Mouse (Mus musculus) liver, adult 2 months (tissue): ENCODE results near the gene 1520401A03Rik. TPM values are rescaled to one million over a fixed set of nuclear protein-coding genes. Genes with fewer than 3 reads are reported as not detected.

Experiments used
- DNase-seq: peaks from one replicate; pipeline ENCODE4 v3.0.0-alpha.2; 2011; ENCODE audit warnings: low read depth, low spot score; ENCODE audit errors: extremely low read depth
- H3K27ac ChIP-seq: fragments of 200-500 bp; replicated peaks from 2 replicates; pipeline ENCODE4 v1.5.1; 2012; ENCODE audit warnings: low read depth, mild to moderate bottlenecking, control low read depth, inconsistent platforms, low read length; ENCODE audit not compliant: insufficient read depth
- H3K27me3 ChIP-seq: fragments of 200-500 bp; 2 replicates; pipeline ENCODE4 v1.6.1; 2012; ENCODE audit warnings: mild to moderate bottlenecking, moderate library complexity, low read length, inconsistent platforms; ENCODE audit not compliant: control insufficient read depth, insufficient read depth
- H3K36me3 ChIP-seq: fragments of 200-500 bp; 2 replicates; pipeline ENCODE4 v1.6.1; 2012; ENCODE audit warnings: low read length, inconsistent platforms; ENCODE audit not compliant: control insufficient read depth, insufficient read depth
- H3K4me1 ChIP-seq: fragments of 200-500 bp; 2 replicates; pipeline ENCODE4 v1.6.1; 2011; ENCODE audit warnings: low read length; ENCODE audit not compliant: control insufficient read depth, insufficient read depth
- H3K4me3 ChIP-seq: fragments of 200-500 bp; 2 replicates; pipeline ENCODE4 v1.5.1; 2011; ENCODE audit warnings: low read depth, mild to moderate bottlenecking, control low read depth, low read length, moderate library complexity; ENCODE audit not compliant: insufficient read depth
- H3K79me2 ChIP-seq: fragments of 200-500 bp; 2 replicates; pipeline ENCODE4 v1.6.1; 2012; ENCODE audit warnings: inconsistent platforms, mild to moderate bottlenecking, low read length, moderate library complexity; ENCODE audit not compliant: control insufficient read depth, insufficient read depth
- H3K9ac ChIP-seq: fragments of 200-500 bp; 2 replicates; pipeline ENCODE4 v1.6.1; 2012; ENCODE audit warnings: low read depth, mild to moderate bottlenecking, control low read depth, inconsistent platforms, low read length
- CTCF ChIP-seq: fragments of 200-500 bp; IDR thresholded peaks from 2 replicates; pipeline ENCODE4 v1.5.1; 2011; ENCODE audit warnings: low read depth, low read length, control low read depth
- POLR2A ChIP-seq: fragments of 200-500 bp; IDR thresholded peaks from 2 replicates; pipeline ENCODE4 v1.6.1; 2011; ENCODE audit warnings: low read length, control low read depth; ENCODE audit not compliant: insufficient read depth; ENCODE audit errors: extremely low read depth
- WGBS: fragments of 180-500 bp; shearing (Covaris S2); methylation state at CpG from one replicate; pipeline ENCODE4 v1.1.7; 2018; 5-methylcytosine and 5-hydroxymethylcytosine counted together
- polyA plus RNA-seq: library from polyadenylated mRNA; depleted of rRNA; stranded (reverse); fragments of >200 nt; gene quantifications from 2 replicates; pipeline ENCODE4 v1.2.3, GENCODE M21; 2012
- total RNA-seq: library from RNA; depleted of rRNA; stranded (reverse); fragments of >200 nt; gene quantifications from 2 replicates; pipeline ENCODE4 v1.2.3, GENCODE M21; 2014

1520401A03Rik gene
- total and polyA plus RNA-seq, 2 experiments: not detected

DNA sequence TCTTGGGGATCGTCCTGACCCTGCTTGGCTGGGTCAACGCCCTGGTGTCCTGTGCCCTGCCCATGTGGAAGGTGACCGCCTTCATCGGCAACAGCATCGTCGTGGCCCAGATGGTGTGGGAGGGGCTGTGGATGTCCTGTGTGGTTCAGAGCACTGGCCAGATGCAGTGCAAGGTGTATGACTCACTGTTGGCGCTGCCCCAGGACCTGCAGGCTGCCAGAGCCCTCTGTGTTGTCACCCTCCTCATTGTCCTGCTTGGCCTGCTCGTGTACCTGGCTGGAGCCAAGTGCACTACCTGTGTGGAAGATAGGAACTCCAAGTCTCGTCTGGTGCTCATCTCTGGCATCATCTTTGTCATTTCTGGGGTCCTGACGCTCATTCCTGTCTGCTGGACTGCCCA is 41.5 kb downstream of the 1520401A03Rik start:
- WGBS: 43% methylated on average over 10 of the region's 10 CpGs
- Histone ChIP-seq H3K27ac (no peak overlapping the region), H3K36me3 (no peaks in the 10 kb centered on the region), H3K4me1 (0 out of 2 replicates have a peak, but pooled peaks cover 4% of the 10 kb centered on the region), H3K79me2 (no peaks in the 10 kb centered on the region), H3K9ac (no peak overlapping the region), H3K4me3 (no peak overlapping the region), H3K27me3 (peaks cover 15% of the 10 kb centered on the region)
- TF ChIP-seq CTCF: no peak
- no peak for TF ChIP-seq POLR2A
- DNase-seq: no peak

DNA sequence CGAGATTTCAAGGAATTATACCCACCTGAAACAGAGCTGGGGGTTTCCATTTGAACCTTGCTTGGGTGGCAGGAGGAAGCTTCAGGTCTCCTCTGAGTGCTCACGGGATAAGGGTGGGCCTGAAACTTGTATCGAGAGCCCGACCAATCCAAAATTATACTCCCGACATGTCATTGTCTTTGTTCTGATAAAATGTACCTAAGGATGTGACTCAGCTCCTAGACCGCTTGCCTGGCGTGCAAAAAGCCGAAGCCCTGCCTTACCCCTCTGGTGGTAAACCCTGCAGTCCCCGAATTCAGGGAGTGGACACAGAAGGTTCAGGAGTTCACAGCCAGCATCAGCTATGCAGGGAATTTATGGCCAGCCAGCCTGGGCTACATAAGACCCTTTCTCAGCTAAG is 42.2 kb downstream of the 1520401A03Rik start:
- no peaks in the 10 kb centered on the region for H3K79me2 ChIP-seq
- H3K36me3 ChIP-seq: no peaks in the 10 kb centered on the region
- H3K27ac ChIP-seq: no peak overlapping the region
- H3K4me3 ChIP-seq: no peak overlapping the region
- DNase-seq: no peak
- no peak for TF ChIP-seq CTCF
- TF ChIP-seq POLR2A: no peak
- H3K4me1 ChIP-seq: 0 out of 2 replicates have a peak, but pooled peaks cover 4% of the 10 kb centered on the region
- H3K27me3 ChIP-seq: peaks cover 15% of the 10 kb centered on the region
- no peak overlapping the region for H3K9ac ChIP-seq
- 73% methylated on average over 9 of the region's 9 CpGs for WGBS

DNA sequence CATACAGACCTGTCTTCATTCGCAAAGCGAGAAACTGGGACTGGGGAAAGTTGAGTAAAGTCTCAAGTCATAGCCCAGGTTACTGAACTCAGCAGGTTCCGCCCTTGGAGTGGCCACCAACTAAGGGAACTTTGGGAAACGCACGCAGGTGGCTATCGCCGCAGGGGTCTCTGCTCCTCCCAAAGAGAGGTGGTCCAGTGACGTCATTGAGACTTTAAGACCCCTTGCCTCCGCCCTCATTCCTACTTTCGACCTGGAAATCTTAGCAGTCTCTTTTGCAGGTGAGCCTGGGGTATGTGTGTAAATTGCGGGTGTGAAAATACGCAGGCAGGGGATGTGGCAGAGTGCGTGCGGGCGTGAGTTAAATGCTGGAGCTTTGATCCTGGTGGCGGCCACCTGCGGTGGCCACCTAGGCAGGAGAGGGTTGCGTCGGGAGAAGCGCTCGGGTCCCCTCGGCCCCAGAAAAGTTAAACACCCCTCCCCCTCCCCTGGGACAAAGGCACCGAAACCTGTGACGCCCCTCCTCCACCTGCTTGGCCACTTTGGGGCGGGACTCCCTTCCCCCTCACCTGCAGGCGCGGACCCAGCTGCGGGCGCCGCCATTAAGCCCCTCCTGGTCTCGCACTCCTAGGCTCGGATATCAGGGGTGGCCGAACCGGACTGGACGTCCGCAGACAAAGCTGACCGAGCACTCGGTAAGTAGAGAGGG is 43.3 kb downstream of the 1520401A03Rik start, which contains the start of gene Cldn6:
TSS of gene Cldn6 (plus strand) at position 123 of the 709 bp plus-strand sequence.
- peaks cover 15% of the 10 kb centered on the region for H3K27me3 ChIP-seq
- WGBS: 11% methylated on average over 38 of the region's 38 CpGs
- no peak within 1 kb of the TSS for H3K9ac ChIP-seq

DNA sequence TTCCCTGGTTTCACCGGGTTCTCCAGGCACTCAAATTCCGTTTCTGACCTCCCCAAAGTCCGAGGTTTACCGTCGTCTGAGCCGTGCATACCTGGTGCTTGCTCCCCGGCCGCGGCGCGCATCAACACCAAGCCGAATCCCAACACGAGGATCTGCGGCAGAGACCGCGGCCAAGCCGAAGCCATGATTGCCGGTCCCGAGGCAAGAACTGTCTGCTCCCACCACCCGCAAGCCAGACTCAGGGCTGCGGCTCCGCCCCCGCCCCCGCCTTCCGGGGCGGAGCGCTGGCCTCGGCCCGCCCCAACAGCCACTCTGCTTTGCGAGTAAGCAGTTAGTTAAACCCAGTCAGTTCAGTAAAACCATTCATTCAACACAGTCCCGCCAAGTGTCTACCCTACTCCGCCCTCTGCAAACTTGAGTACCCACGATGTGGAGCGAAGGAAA is 45.3 kb downstream of the 1520401A03Rik start, which contains the start of gene Tnfrsf12a:
TSS of gene Tnfrsf12a (minus strand) at position 233 of the 444 bp plus-strand sequence.
- no peaks in the 10 kb centered on the region for H3K36me3 ChIP-seq
- H3K9ac ChIP-seq: peak within 1 kb of the TSS; percentile 75
- under 1% methylated on average over 34 of the region's 34 CpGs for WGBS
- peaks cover 7% of the 10 kb centered on the region; the same call in 1 of the 2 replicates for H3K27me3 ChIP-seq
- peaks cover 12% of the 10 kb centered on the region for H3K4me1 ChIP-seq
- DNase-seq: peak; percentile 67
- peak within 1 kb of the TSS; percentile 72 for H3K4me3 ChIP-seq
- peak within 1 kb of the TSS; percentile 33 for H3K27ac ChIP-seq
- TF ChIP-seq CTCF: no peak
- peak; percentile 95 for TF ChIP-seq POLR2A
- H3K79me2 ChIP-seq: no peaks in the 10 kb centered on the region

More for the DNA sequence above, 43.3 kb downstream of the 1520401A03Rik start, which contains the start of gene Cldn6:
- no peak for TF ChIP-seq POLR2A
- no peak for TF ChIP-seq CTCF
- Histone ChIP-seq H3K36me3 (no peaks in the 10 kb centered on the region), H3K4me1 (peaks cover 9% of the 10 kb centered on the region), H3K27ac (no peak within 1 kb of the TSS), H3K4me3 (no peak within 1 kb of the TSS), H3K79me2 (no peaks in the 10 kb centered on the region)
- DNase-seq: no peak

DNA sequence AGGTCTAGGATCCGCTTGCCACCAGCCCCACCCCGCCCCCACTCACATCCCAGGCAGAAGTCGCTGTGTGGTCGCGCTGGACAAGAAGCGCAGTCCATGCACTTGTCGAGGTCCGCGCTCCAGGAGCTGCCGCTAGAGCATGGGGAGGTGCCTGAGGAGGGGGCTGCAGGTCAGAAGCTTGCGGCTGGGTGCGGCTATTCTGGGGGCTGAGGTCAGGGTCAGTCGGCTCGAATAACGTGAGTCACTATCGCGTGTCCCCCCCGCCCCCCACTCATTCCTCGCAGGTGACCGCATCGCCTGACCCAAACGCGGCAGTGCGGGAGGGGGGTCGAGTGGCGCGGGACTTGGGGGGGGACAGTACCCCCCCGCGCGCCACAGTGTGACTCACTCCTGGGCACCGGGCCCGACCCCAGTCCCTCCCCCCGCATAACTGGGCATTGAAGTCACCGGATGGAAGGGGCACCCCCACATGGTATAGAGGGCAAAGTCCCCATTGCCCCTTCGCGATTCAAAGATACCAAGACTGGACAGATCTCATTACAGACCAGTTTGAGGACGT is 46.0 kb downstream of the 1520401A03Rik start:
- H3K4me1 ChIP-seq: peaks cover 12% of the 10 kb centered on the region
- H3K79me2 ChIP-seq: no peaks in the 10 kb centered on the region
- H3K9ac ChIP-seq: peak overlapping the region; percentile 75
- peak overlapping the region; percentile 72 for H3K4me3 ChIP-seq
- no peak for TF ChIP-seq CTCF
- no peak for TF ChIP-seq POLR2A
- H3K27ac ChIP-seq: peak overlapping the region; percentile 33
- no peak for DNase-seq
- 4% methylated on average over 37 of the region's 37 CpGs for WGBS
- peaks cover 4% of the 10 kb centered on the region; the same call in 1 of the 2 replicates for H3K27me3 ChIP-seq
- no peaks in the 10 kb centered on the region for H3K36me3 ChIP-seq
